Mouse (Mus musculus) mesoderm, embryonic 11.5 days (tissue): ENCODE measurements at regions not wholly inside any gene's neighbourhood (a gene's known extent, or its start where the extent isn't known, plus 50 kb on each side); places are given as distances from the start of the nearest gene placed in this dataset.
A peak's percentile ranks its signal among the peaks of the same experiment; 100 is the strongest.

Source experiments
- DNase-seq: peaks from one replicate; pipeline ENCODE4 v3.0.0-alpha.2; 2012; ENCODE audit warnings: low read depth, low spot score

GRCm38 (mm10) chr4:125439856-125440255, 50.6 kb upstream of the Grik3 start:
- no peak for DNase-seq

- no peak for DNase-seq
Measured at GRCm38 (mm10) chr4:125437161-125437822, 53.2 kb upstream of the Grik3 start.

- no peak for DNase-seq
Measured at GRCm38 (mm10) chr4:125433511-125433910, 57.0 kb upstream of the Grik3 start.

DNA sequence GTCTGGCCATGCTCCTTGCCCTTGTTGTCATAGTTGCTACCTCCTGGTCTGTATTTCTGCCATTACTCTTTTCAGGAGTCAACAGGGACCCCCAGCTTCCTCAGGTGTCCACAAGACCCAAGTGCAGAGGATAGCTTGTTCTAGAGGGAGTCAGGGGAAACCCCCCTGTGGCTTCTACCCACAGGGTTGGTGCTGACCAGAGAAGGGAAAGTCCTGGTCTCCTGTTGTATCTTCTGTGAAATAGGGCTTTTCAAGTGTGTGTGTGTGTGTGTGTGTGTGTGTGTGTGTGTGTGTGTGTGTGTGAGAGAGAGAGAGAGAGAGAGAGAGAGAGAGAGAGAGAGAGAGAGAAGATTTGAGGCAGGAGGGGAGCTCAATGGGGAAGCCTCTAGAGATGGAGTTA, 58.9 kb upstream of the Grik3 start:
- DNase-seq = no peak

DNA sequence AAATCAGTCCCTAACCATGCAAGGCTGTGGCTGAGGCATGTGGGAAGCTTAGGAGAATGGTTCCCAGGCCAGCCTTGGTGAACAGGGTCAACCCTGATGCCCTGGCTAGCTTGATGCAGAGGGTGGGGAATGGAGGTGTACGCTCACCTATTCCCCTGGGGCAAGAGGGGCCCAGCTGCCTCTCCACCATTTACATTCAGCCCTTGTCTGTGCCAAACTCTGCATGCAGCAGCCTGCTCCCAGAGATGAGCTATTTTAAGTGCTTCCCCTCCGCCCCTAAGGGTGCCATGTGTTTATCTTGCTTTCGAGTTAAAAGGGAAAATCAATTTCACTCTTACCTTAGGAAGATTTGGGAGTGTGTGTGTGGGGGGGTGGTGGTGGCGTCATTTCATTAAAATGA, 59.7 kb upstream of the Grik3 start:
- no peak for DNase-seq

- no peak for DNase-seq
Measured at GRCm38 (mm10) chr4:125428736-125429135, 61.8 kb upstream of the Grik3 start.

- no peak for DNase-seq
Measured at GRCm38 (mm10) chr4:125420561-125421241, 69.8 kb upstream of the Grik3 start.

DNA sequence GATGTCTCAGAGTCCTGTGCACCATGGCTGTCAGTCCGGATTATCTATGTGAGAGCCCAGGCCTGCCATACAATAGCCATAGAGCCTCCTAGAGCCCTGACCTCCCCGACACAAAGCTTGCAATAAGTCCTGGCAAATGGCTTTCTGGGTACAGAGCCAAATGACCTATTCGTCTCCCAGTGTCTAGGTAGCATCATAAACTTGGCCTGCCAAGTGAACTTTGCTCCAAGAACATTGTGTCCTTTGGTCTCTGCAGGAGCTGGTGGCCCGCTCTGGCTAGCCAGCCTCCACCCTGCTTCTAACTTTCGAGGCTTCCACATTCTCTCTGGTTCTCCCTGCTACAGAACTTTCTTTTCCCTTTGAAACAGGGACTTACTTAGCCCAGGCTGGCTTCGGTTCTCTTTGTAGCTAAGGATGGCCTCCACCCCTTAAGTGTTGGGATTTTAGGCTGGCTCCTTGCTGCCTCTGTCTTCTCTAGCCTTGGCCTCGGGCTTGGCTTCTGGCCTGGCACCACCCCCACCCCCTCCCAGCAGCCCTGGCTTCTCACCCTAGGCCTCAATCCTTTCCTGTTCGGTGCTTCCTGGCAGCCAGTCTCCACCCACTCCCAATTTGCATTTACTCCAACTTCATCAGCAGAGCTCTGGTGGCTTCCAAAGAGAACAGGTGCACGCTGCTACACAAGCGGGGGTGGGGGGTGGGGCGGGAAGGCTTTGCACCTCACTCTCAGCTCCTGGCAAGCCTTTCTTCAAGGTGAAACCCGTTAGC, 70.8 kb upstream of the Grik3 start:
- DNase-seq = no peak

GRCm38 (mm10) chr4:125415308-125415707, 75.2 kb upstream of the Grik3 start:
- DNase-seq = no peak

DNA sequence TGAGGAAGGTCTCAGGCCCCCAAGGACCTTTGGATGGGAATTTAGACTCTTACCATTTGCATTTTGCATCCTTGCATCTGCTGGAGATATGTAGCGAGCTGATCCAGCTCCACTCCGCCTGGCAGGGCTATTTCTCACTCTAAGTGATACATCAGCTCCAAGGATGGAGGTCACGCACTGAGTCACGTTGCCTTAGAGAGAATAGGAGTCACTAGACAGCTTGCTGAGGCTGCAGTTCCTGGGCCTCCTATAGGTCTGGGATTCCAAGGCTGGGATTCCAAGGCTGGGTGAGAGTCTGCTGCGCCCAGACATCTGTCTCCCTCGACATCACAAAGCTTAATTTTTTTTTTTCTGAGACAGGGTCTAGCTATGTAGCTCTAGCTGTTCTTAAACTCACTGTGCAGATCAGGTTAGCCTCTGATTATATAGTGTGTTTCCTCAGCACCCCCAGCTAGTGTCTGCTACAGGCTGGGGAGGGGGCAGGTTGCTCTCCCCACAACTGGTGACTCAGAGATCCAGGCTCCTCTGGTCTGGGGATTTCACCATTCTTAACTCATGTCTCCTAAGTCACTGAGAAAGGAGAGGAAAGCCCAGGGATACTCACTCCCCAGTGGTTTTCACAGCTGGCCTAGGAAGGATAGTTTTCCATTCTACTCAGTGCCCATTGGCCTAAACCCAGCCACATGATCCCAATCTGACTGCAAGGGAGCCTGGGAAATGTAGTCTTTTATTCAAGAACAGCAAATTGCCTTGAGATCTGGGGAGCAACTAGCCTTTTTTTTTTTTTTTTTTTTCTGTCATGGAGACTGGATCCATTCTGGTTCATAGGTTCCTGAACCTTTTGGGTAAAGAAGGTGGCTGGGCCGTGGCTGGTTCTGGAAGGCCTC, 76.4 kb upstream of the Grik3 start:
- no peak for DNase-seq

DNA sequence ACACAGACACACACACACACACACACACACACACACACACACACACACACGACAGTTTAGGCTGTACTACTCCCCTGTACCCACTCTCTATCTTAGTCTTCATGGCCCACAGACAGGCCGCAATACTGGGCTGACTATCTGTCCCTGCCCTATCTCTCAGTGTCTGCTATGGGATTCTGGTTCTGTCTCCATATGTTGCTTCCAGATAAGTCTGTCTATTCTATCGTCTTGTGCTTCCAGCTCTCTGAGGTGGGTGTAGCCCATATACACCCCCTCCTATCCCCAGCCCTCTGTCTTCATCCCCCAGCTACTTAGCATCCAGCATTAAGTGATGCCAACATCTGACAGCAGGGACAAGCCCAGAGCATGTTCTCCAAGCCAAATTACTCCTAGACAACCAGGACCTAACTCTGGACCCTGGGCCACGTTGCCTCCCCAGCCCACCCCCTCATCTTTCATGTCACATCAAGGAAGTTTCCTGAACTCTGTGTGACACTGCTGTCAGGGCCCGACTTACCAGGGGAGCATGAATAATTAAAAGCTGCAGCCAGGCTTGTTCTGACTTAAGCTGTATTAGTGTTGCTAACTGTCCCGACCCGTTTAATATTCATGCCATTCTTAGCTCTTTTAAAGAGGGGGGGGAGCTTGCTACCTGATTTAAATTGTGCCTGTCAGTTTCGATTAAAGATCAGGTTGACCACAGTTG, 79.6 kb upstream of the Grik3 start:
- no peak for DNase-seq

GRCm38 (mm10) chr4:125399376-125400112, 91.0 kb upstream of the Grik3 start:
- no peak for DNase-seq

- no peak for DNase-seq
Measured at GRCm38 (mm10) chr4:125397007-125397461, 93.5 kb upstream of the Grik3 start.

DNA sequence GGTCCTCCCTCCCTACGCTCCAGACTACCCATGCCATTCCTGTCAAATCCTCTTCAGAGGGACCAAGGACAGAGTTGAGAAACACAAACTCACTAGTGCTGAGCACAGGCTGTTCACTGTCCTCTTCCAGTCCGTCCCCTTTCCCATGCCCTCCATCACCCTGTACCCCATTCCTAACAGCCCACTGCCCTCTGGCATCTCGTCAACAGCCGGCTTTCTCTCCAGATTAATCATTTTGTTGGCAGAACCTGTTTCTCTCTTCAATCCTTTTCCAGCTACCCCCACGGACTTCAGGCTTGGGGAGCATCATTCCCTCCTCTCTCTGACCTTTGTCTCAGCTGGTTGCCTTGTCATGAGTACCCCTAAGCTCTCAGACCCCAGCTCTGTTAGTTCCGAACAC, 99.2 kb upstream of the Grik3 start:
- DNase-seq = no peak

DNA sequence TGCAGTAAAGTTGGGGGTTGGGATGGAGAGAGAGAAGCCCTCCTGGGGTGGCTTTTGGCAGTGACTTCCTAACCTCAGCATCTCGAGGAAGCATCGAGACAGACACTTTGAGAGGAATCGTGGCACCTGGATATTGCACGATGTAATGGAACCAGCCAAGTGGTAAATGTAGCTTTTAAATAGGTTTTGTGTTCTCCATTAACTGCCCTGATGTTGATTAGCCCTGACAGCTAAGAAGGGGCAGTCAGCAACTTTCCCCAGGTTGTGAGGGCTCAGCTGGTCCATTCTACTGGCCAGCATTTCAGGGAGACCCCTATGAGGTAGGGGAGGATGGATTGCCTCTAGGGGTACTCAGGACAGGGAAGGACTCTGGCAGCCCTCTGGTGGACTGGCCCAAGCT, 104.7 kb upstream of the Grik3 start:
- no peak for DNase-seq

- DNase-seq = no peak
Measured at GRCm38 (mm10) chr4:125364011-125364410, 126.5 kb upstream of the Grik3 start.

DNA sequence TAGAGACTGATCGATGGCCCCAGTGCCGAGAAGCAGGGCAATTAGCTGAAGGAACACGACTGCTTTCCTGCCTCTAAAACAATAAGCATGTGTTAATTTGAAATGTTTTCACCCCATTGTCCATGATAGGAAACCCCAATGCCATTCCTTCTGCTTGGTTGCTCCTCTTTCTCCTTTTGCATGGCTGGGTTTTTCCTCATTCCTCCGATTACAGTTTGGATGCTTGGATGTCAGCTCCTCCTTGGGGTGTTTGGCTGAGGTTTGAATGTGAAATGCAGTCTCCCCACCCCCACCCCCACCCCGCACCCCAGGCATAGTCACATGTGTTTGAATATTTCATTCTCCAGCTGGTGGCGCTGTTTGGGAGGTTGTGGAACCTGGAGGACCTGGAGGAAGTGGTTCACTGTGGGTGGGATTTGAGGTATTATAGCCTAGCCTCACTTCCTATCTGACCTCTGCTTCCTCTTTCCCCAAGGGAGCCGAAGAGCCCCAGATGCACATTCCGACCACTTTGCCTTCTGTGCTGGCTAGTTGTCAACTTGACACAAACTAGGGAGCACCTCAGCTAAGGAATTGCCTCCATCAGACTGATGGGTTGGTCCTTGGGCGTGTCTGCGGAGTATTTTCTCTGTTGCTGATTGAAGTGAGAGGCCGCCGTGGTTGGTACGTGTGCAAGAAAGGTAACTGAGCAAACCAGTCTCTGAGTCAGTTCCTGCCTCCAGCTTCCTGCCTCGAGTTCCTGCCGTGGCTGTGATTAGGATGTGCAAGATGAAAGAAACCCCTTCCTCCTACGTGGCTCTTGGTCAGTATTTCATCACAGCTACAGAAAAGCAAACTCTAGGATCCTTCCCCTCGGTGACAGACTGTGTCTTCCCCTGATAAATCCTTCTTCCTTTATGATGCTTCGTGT, 128.6 kb upstream of the Grik3 start:
- DNase-seq = peak; percentile 14

DNA sequence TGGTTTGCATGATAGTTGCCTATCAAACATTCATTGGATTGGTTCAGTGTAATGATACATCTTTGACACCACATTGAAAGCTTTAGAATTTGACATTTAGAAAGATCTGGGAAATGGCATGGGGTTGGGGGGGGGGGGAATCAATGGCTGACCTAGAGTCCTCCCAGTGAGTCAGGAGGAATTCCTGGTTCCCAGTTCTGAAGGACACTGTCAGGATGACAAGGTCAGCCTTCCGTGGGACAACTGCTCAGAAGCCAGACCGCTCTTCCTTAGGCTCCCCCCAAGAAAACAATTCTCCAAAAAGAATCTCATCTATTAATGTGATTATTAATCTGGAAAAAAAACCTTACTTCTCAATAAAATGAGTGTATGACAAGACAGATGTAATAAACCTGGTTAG, 132.1 kb upstream of the Grik3 start:
- DNase-seq = no peak

DNA sequence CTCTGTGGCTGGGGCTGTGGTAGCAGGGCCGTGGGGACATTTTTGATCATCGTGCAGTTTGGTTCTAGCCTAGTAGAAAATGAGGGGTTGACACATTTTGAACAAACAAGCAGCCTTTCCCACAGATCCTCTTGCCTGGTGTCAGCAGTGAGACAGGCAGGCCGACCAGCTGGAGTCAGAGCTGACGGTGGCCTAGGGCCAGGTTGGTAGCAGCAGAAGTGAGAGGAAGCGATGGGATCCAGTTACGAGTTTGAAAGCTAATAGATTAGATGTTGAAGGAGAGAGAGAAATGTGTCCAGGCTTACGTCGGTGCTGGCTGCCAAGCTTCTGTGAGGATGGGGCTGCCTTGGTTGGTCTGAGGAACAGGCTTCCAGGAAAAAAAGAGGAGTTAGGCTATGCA, 134.1 kb upstream of the Grik3 start:
- no peak for DNase-seq
